Mouse (Mus musculus) embryonic fibroblast, embryonic 13.5 days (primary cell): ENCODE measurements around the gene Zbtb38. TPM values are rescaled to one million over a fixed set of nuclear protein-coding genes. Genes with fewer than 3 reads are reported as not detected.
A peak's percentile ranks its signal among the peaks of the same experiment; 100 is the strongest.

Experiments
- H3K27ac ChIP-seq: 2 replicates; pipeline ENCODE4 v1.5.1; 2012; ENCODE audit warnings: low read length, control low read depth, inconsistent platforms; ENCODE audit not compliant: insufficient read depth
- H3K4me1 ChIP-seq: 2 replicates; pipeline ENCODE4 v1.6.1; 2011; ENCODE audit warnings: low read length; ENCODE audit not compliant: control insufficient read depth, insufficient read depth
- H3K4me3 ChIP-seq: 2 replicates; pipeline ENCODE4 v1.5.1; 2011; ENCODE audit warnings: mild to moderate bottlenecking, control low read depth, low read length; ENCODE audit not compliant: insufficient read depth
- CTCF ChIP-seq: IDR thresholded peaks from 2 replicates; pipeline ENCODE4 v1.5.1; 2011; ENCODE audit warnings: mild to moderate bottlenecking, control low read depth, low read length, moderate library complexity, borderline replicate concordance; ENCODE audit not compliant: insufficient read depth
- POLR2A ChIP-seq: IDR thresholded peaks from 2 replicates; pipeline ENCODE4 v1.6.1; 2011; ENCODE audit warnings: low read depth, mild to moderate bottlenecking, control low read depth, low read length, moderate library complexity
- polyA plus RNA-seq: library from polyadenylated mRNA; stranded (reverse); fragments of >200 nt; gene quantifications from 2 replicates; pipeline ENCODE4 v1.2.4, GENCODE M21; 2011; ENCODE audit warnings: low read depth; ENCODE audit not compliant: missing spikeins, insufficient read length

Gene Zbtb38
- 33.6 and 47.0 TPM in 2 replicates for polyA plus RNA-seq

- TF ChIP-seq CTCF = no peak
- TF ChIP-seq POLR2A = no peak; the same call in 1 of the 2 replicates
- H3K4me1 ChIP-seq = peaks cover 7% of the 10 kb centered on the region
- H3K27ac ChIP-seq = peak within 1 kb of the TSS; percentile 85
- H3K4me3 ChIP-seq = peak within 1 kb of the TSS; percentile 2; the same call in 1 of the 2 replicates
These were observed at the start of gene Zbtb38 for GRCm38 (mm10) chr9:96752603-96753114. Gene Zbtb38 (minus strand): TSS chr9:96752831.

- Histone ChIP-seq H3K4me1 (peaks cover 5% of the 10 kb centered on the region; the same call in 1 of the 2 replicates), H3K4me3 (no peak overlapping the region), H3K27ac (peak overlapping the region; percentile 84)
- no peak for TF ChIP-seq POLR2A
- no peak for TF ChIP-seq CTCF
These were observed 47.6 kb upstream of the Zbtb38 start for GRCm38 (mm10) chr9:96800131-96800825.

GRCm38 (mm10) chr9:96797311-96797710 is 44.7 kb upstream of the Zbtb38 start:
- H3K27ac ChIP-seq = no peak overlapping the region
- TF ChIP-seq POLR2A (no peak), CTCF (no peak)
- no peak overlapping the region for H3K4me3 ChIP-seq
- H3K4me1 ChIP-seq = peaks cover 5% of the 10 kb centered on the region; the same call in 1 of the 2 replicates

- no peak overlapping the region for H3K4me3 ChIP-seq
- H3K27ac ChIP-seq = peak overlapping the region; percentile 52
- no peak for TF ChIP-seq CTCF
- TF ChIP-seq POLR2A = 0 out of 2 replicates have a peak, but pooled peaks have one; percentile 14
- H3K4me1 ChIP-seq = peaks cover 5% of the 10 kb centered on the region; the same call in 1 of the 2 replicates
These were observed 42.8 kb upstream of the Zbtb38 start for GRCm38 (mm10) chr9:96795399-96795928.

- Histone ChIP-seq H3K4me1 (peaks cover 6% of the 10 kb centered on the region), H3K27ac (no peak overlapping the region), H3K4me3 (no peak overlapping the region)
- TF ChIP-seq POLR2A = no peak
- no peak for TF ChIP-seq CTCF
These were observed 42.0 kb upstream of the Zbtb38 start for GRCm38 (mm10) chr9:96794601-96795000.

- H3K4me3 ChIP-seq = no peak overlapping the region
- H3K4me1 ChIP-seq = peaks cover 6% of the 10 kb centered on the region
- TF ChIP-seq POLR2A (no peak), CTCF (no peak)
- no peak overlapping the region for H3K27ac ChIP-seq
These were observed 39.9 kb upstream of the Zbtb38 start for GRCm38 (mm10) chr9:96792543-96792942.

- Histone ChIP-seq H3K4me1 (peaks cover 5% of the 10 kb centered on the region), H3K4me3 (no peak overlapping the region), H3K27ac (peak overlapping the region; percentile 82; the same call in 1 of the 2 replicates)
- no peak for TF ChIP-seq CTCF
- TF ChIP-seq POLR2A = no peak
These were observed 37.9 kb upstream of the Zbtb38 start for GRCm38 (mm10) chr9:96790389-96791007.

GRCm38 (mm10) chr9:96789906-96790305 is 37.3 kb upstream of the Zbtb38 start:
- TF ChIP-seq CTCF (no peak), POLR2A (no peak)
- Histone ChIP-seq H3K27ac (peak overlapping the region; percentile 82), H3K4me1 (peaks cover 4% of the 10 kb centered on the region), H3K4me3 (no peak overlapping the region)

GRCm38 (mm10) chr9:96787797-96788196 is 35.2 kb upstream of the Zbtb38 start:
- Histone ChIP-seq H3K4me3 (no peak overlapping the region), H3K27ac (no peak overlapping the region)

More at GRCm38 (mm10) chr9:96787797-96788196, 35.2 kb upstream of the Zbtb38 start:
- H3K4me1 ChIP-seq = peaks cover 9% of the 10 kb centered on the region
- TF ChIP-seq POLR2A = no peak
- no peak for TF ChIP-seq CTCF
